Mouse (Mus musculus): ENCODE measurements around the gene Pnn.

DNA sequence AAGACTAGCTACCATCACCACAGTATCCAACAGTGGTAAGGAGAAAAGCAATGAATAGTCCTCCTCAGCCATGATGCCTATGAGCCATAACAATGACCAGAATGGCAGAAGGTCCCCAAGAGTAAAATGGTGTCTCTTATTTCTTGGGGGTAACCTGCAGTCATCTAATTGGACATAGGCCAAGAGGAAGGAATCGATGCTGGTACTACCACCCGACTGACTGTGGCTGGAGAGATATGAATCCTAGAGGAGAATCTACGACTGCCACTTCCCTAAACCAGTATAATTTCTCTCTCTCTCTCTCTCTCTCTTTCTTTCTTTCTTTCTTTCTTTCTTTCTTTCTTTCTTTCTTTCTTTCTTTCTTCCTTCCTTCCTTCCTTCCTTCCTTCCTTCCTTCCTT lies 14.2 kb upstream of the Pnn start:
- TF ChIP-seq CTCF (IDR thresholded peaks at IDR 0.05; ENCODE audit: extremely low read depth, insufficient read length, insufficient replicate concordance, low read depth, low read length) (no peak), POLR2A (IDR thresholded peaks at IDR 0.05; ENCODE audit: low read depth, low read length) (no peak)
